ENCODE assay signal across 8 mouse cellular contexts in the genomic region with DNA sequence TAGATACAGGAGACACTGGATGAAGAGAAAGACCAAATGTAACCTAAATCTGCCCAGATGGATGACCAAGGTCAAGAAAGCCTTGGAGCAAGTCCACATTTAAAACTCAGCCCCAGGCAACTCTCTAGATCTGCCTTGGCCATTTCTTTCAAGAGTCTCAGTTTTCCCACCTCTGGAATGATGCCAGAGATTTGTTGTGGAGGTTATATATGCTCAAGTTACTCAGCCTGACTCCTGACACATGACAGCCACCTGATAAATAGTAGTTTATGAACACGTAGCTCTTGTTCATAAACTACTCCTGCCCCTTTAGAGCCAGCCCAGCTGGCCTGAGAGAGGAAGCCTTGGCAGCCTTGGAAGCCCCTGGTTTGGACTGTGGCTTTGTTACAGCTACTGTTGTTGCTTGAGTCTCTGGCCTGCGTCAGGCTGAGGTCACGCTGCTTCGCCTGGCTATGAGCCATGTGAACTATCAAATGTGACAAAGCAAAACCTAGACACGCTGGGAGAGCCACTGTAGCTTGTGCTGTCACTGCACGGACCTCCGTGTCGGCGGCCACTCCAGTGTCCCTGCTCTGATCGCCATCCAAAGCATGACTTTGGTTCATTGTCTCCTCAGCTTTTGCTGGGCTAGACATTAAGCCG.
DNase-seq lines count a peak whose midpoint lies in the region; ATAC-seq and TF ChIP-seq lines count a peak whose summit lies in the region.

No protein-coding gene starts in this region.

- peak overlapping the region; percentile 60 for H3K27ac ChIP-seq in gastrocnemius, adult 2 months
- H3K27ac ChIP-seq in forebrain, embryonic 12.5 days, result peak overlapping the region; percentile 56; the same call in 1 of the 2 replicates
- peak overlapping the region; percentile 63 for H3K27ac ChIP-seq in hindbrain, embryonic 10.5 days
- peak overlapping the region; percentile 56; the same call in 1 of the 2 replicates for H3K27ac ChIP-seq in liver, embryonic 16.5 days (ENCODE audit: low read length)
- peak overlapping the region; percentile 59 for H3K27ac ChIP-seq in neural tube, embryonic 13.5 days (replicated peaks)

- WGBS in forebrain, embryonic 12.5 days, result 73% methylated on average over 11 of the region's 11 CpGs
- 81% methylated on average over 11 of the region's 11 CpGs for WGBS in hindbrain, embryonic 10.5 days
- WGBS in liver, embryonic 16.5 days (ENCODE audit: insufficient replicate concordance), result 72% methylated on average over 11 of the region's 11 CpGs
- 40% methylated on average over 11 of the region's 11 CpGs for WGBS in neural tube, embryonic 13.5 days

- no peak for TF ChIP-seq CTCF in gastrocnemius, adult 2 months (IDR thresholded peaks at IDR 0.05)

- intact Hi-C loops in gastrocnemius, adult 2 months (cut with DNase I), result no loop called here

- no peaks in the 10 kb centered on the region for H3K36me3 ChIP-seq in forebrain, embryonic 12.5 days (replicated peaks)
- no peaks in the 10 kb centered on the region for H3K36me3 ChIP-seq in hindbrain, embryonic 10.5 days
- H3K36me3 ChIP-seq in liver, embryonic 16.5 days (ENCODE audit: control insufficient read depth, insufficient read depth), result no peaks in the 10 kb centered on the region
- H3K36me3 ChIP-seq in neural tube, embryonic 13.5 days, result no peaks in the 10 kb centered on the region

- H3K4me1 ChIP-seq in forebrain, embryonic 12.5 days, result peaks cover 72% of the 10 kb centered on the region
- peaks cover 63% of the 10 kb centered on the region for H3K4me1 ChIP-seq in hindbrain, embryonic 10.5 days (replicated peaks)
- H3K4me1 ChIP-seq in liver, embryonic 16.5 days (ENCODE audit: control insufficient read depth, low read depth, low read length), result peaks cover 60% of the 10 kb centered on the region
- H3K4me1 ChIP-seq in neural tube, embryonic 13.5 days (replicated peaks), result peaks cover 75% of the 10 kb centered on the region

- H3K4me2 ChIP-seq in forebrain, embryonic 12.5 days, result no peak overlapping the region
- H3K4me2 ChIP-seq in liver, embryonic 16.5 days (ENCODE audit: low read depth, low read length), result no peak overlapping the region
- peak overlapping the region; percentile 3; the same call in 1 of the 2 replicates for H3K4me2 ChIP-seq in neural tube, embryonic 13.5 days

- H3K9ac ChIP-seq in forebrain, embryonic 12.5 days, result no peak overlapping the region
- H3K9ac ChIP-seq in liver, embryonic 16.5 days (ENCODE audit: low read depth, low read length), result no peak overlapping the region
- no peak overlapping the region for H3K9ac ChIP-seq in neural tube, embryonic 13.5 days

- H3K9me3 ChIP-seq in forebrain, embryonic 12.5 days, result no peaks in the 10 kb centered on the region
- H3K9me3 ChIP-seq in hindbrain, embryonic 10.5 days, result no peaks in the 10 kb centered on the region
- no peaks in the 10 kb centered on the region for H3K9me3 ChIP-seq in liver, embryonic 16.5 days (replicated peaks; ENCODE audit: control insufficient read depth, low read length)
- no peaks in the 10 kb centered on the region for H3K9me3 ChIP-seq in neural tube, embryonic 13.5 days

- H3K4me3 ChIP-seq in gastrocnemius, adult 2 months, result no peak overlapping the region; the same call in 1 of the 2 replicates
- no peak overlapping the region for H3K4me3 ChIP-seq in forebrain, embryonic 12.5 days (replicated peaks)
- H3K4me3 ChIP-seq in hindbrain, embryonic 10.5 days, result no peak overlapping the region
- H3K4me3 ChIP-seq in liver, embryonic 16.5 days (ENCODE audit: low read depth, low read length), result no peak overlapping the region
- no peak overlapping the region for H3K4me3 ChIP-seq in neural tube, embryonic 13.5 days

- peak; percentile 50 for DNase-seq in gastrocnemius, adult 2 months
- DNase-seq in gastrocnemius, postnatal 4 days (ENCODE audit: low spot score in 2 of 2), result no peak
- DNase-seq in adrenal gland, adult (ENCODE audit: inconsistent age in 2 of 2, low spot score in 1 of 2), result peak; percentile 88 to 94
- no peak for DNase-seq in hindbrain, embryonic 10.5 days (ENCODE audit: low spot score)
- DNase-seq in c-Kit-positive CD71-positive TER-119-positive erythroid progenitor cells, embryonic 14.5 days (ENCODE audit: low spot score), result no peak

- H3K27me3 ChIP-seq in forebrain, embryonic 12.5 days, result no peaks in the 10 kb centered on the region
- H3K27me3 ChIP-seq in hindbrain, embryonic 10.5 days (ENCODE audit: insufficient read depth, poor library complexity, severe bottlenecking), result no peaks in the 10 kb centered on the region
- no peaks in the 10 kb centered on the region for H3K27me3 ChIP-seq in liver, embryonic 16.5 days (ENCODE audit: control insufficient read depth, insufficient read depth, low read depth, low read length)
- no peaks in the 10 kb centered on the region for H3K27me3 ChIP-seq in neural tube, embryonic 13.5 days

- ATAC-seq in forebrain, embryonic 12.5 days (ENCODE audit: low FRiP score), result no peak
- ATAC-seq in liver, embryonic 16.5 days (ENCODE audit: low read depth), result no peak
- no peak; the same call in 1 of the 2 replicates for ATAC-seq in neural tube, embryonic 13.5 days (ENCODE audit: low read depth)

Comparison
In these comparisons a context has a peak if more than half of its experiments do, and no peak if none do; other contexts are left out.
1. DNase-seq: peak in gastrocnemius, adult 2 months (single experiment) and adrenal gland, adult (2 of 2); none in gastrocnemius, postnatal 4 days (0 of 2), hindbrain, embryonic 10.5 days (single experiment) and c-Kit-positive CD71-positive TER-119-positive erythroid progenitor cells, embryonic 14.5 days (single experiment).
2. Peak in every context shown above with its lines, with median percentiles within 50 percentile points of each other: H3K27ac ChIP-seq.